Mouse (Mus musculus) granulocyte monocyte progenitor cell, adult 5-6 weeks (primary cell): ENCODE measurements around the gene Clcnka. TPM values are rescaled to one million over a fixed set of nuclear protein-coding genes. Genes with fewer than 3 reads are reported as not detected.
A peak's percentile ranks its signal among the peaks of the same experiment; 100 is the strongest.

Source experiments
- ATAC-seq: replicated peaks from 2 replicates; pipeline ENCODE4 v1.8.0; 2016; ENCODE audit warnings: mild to moderate bottlenecking, moderate TSS enrichment, inconsistent platforms; ENCODE audit not compliant: poor library complexity, severe bottlenecking
- total RNA-seq, 2 experiments: library from RNA; stranded (forward) in 1 of 2; stranded (reverse) in 1 of 2; fragments of 200-712, 200-1000 nt in 1 of 2; fragments of >200 nt in 1 of 2; fragmentation: Nextera tagmentation in 1 of 2; gene quantifications; 2 replicates each; pipeline ENCODE4 v1.2.3; 2014 to 2017

Clcnka gene
- total RNA-seq (2014; fragmentation: Nextera tagmentation) (not detected in 2 replicates), total RNA-seq (2017) (not detected in 2 replicates)

DNA sequence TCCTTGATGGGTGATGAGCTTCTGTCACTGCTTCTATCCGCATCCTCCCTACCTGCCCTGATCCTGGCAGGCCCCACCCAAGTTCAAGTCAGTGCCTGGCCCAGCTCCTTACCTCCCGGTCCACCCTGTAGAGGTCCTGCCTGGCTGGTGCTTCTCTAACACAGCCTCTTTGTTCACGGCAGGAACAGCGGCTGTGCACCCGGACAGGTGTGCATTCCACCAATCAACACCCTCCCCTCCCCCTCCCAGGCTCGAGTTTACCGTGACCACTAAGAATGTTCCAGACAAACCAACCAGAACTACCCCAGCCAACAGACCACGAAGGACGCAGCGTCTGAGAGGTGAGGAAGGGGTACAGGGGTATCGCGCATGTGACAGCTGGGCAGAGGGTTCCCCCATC lies at the start of gene Clcnka:
TSS of gene Clcnka (minus strand) at position 180 of the 400 bp plus-strand sequence.
- no peak for ATAC-seq

GRCm38 (mm10) chr4:141446211-141446610 lies 47.7 kb upstream of the Clcnka start:
- ATAC-seq, result no peak

- peak; percentile 44 for ATAC-seq
Observed at GRCm38 (mm10) chr4:141445328-141445720, 46.8 kb upstream of the Clcnka start.

DNA sequence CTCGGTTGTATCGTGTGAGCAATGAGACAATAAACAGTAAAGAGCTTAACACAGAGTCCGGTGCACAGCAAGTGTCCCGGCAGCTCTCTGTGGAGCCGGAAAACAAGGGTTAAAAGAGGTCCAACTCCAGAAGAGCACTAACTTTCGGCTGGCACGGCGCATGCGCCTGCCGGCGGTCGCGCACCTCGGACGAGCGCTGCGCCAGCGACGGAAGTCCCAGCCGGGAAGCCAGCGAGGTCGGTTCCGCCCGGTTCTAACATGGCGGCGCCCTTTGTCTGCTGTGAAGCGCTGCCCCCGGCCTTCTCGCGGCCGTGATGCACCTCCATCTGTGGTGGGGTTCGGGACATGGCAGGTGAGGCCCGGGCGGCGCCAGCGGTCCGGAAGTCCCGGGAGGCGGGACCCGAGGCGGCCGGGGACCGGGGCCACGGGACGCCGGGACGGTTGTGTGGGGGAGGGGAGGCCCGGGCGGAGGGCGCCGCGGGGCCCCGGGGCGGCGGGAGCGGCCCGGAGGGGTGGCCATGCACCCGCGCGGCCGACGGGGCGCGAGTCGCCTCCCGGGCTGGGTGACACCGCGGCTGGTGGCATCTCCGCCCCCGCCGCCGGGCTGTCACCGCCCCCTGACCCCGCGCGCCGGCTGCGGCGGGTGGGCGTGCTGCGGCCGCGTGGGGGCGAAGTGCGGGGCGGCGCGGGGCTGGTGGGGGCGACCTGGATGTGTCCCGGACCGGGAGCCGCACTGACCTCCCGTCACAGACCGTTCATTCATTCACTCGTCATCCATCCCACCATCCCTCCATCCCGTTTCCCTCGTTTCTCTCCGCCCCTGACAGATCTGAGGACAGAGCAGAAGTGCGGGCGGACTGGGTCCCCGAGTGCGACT lies 46.2 kb upstream of the Clcnka start, which contains the start of gene Zbtb17:
TSS of gene Zbtb17 (plus strand) at position 204 of the 877 bp plus-strand sequence.
- ATAC-seq, result peak; percentile 90

DNA sequence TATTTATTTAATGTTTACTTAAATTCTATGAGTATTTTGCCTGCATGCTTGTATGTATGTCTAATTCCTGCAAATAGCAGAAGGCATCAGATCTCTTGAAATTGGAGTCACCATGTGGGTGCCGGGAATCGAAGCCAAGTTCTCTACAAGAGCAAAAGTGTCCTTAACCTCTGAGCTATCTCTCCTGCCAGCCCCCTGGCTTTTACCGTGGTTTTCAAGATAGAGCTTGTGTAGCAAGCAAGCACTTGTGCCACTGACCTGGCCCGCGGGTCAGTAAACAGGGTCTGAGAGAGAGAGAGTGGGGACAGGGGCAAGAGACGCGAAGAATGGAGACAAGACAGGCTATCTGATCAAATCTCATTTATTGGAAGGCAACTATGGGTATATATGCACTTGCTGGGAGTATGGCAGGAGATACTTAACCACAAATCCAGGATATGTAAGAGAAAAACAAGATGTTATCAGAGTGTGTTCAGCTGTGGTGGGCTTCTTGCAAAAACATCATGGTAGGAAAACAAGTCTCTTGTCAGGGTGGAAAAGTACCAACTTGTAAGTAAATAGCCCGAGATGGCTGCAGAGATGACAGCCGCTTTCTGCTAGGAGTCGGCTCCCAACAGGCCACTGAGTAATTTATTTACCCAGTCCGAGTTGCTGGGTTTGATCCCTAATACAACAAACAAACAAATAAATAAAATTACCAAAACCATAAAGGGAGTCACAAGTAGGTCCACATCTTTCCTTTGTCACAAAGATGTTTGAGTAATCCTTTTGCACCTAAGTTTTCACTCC lies 45.3 kb upstream of the Clcnka start:
- no peak for ATAC-seq

DNA sequence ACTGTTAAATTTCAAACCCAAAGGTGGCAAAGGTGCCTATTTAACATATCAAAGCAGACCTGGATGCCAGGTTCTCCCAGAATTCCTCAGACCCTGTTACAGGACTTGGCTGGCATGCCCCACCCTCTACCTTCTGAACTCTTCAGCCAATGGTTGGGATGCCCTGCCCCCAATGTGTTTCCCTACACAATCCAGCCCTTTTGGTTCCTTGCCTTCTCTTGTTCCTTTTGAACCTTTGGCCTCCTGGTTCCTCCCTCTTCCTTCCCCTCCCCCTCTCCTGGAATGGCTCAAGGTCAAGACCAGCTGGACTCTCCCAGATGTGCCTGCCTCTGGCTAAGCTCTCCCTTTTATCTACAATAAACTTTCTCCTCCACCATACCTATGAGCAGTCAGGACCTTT lies 42.4 kb upstream of the Clcnka start:
- no peak for ATAC-seq

GRCm38 (mm10) chr4:141439083-141439803 lies 40.7 kb upstream of the Clcnka start:
- no peak for ATAC-seq

DNA sequence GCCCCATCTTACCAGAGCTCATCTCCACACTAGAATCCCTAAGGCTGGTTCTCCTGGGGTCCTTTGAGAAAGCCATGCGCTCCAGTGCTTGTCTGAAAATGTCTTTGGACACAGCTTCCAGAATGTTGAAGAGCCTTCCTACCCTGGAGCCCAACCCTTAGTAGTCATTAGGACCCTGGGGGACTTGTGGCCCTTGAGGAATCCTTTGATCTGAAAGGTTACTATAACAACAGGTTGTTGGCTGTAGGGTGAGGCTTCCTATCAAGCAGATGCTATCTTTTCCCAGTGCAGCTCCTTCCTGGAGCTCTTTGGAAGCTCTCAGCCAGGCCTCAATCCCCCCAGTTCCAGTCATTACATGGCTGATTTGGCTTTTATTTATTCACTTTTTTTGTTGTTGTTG lies 37.5 kb upstream of the Clcnka start, which contains the start of gene Srarp:
TSS of gene Srarp (minus strand) at position 132 of the 400 bp plus-strand sequence.
- ATAC-seq, result no peak

GRCm38 (mm10) chr4:141433191-141433590 lies 34.7 kb upstream of the Clcnka start:
- ATAC-seq, result no peak

DNA sequence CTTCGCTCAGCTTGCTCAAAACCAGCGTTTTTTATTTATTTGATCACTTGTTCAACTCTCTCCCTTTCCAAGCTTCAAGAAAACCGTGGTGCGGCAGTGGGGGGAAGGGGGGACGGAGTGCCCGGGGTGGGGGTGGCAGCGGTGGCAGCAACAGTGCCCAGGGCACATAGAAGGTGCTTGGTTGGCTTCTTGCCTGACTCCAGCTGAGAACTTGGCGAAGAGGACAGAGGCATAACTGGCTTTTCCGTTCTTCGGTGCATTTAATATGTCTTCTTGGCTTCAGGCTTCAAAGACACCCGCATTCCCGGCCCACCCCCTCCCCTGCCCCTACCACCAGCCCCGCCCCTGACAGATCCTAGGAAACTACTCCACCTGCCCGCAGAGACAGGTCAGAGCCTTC lies 34.1 kb upstream of the Clcnka start:
- ATAC-seq, result no peak

GRCm38 (mm10) chr4:141430997-141431396 lies 32.5 kb upstream of the Clcnka start:
- peak; percentile 93 for ATAC-seq

- peak; percentile 22; the same call in 1 of the 2 replicates for ATAC-seq
Observed at GRCm38 (mm10) chr4:141429847-141430246, 31.3 kb upstream of the Clcnka start.

DNA sequence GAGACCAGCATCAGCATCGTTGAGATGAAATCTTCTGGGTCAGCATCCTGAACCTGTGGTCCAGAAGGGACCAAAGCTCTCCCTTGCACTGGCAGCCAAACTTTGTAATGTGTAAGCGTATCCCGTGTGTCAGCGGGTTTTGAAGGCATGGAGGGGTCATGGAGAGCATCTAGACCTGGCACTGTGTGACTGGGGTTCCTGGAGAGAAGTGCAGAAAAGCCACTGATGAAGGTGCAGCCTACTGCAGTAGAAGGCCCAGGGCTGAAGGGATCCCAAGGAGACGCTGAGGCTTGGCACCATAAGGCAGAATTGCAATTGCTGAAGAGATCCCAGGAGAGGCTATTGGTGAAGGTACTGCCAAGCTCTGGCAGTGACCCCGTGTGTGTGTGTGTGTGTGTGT lies 30.9 kb upstream of the Clcnka start:
- no peak for ATAC-seq

DNA sequence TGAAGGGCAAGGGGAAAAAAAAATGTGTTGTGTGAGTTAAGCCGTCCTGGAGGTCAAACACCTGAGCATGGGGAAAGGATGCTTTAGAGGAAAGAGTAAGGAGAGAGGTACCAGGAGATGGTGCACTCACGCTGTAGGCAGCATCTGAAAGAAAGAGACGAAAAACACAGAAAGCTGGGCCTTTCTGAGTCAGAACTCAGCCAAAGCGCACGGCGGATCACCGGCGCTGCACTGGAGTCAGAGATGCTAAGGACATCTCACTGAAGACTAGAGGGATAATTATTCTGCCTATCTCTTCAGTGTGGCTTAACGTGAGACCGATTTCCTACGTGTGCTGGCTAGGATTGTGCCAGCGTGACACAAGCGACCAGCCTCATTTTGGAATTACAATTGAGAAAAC lies 29.4 kb upstream of the Clcnka start:
- ATAC-seq, result no peak

GRCm38 (mm10) chr4:141426796-141427745 lies 28.5 kb upstream of the Clcnka start:
- ATAC-seq, result no peak

DNA sequence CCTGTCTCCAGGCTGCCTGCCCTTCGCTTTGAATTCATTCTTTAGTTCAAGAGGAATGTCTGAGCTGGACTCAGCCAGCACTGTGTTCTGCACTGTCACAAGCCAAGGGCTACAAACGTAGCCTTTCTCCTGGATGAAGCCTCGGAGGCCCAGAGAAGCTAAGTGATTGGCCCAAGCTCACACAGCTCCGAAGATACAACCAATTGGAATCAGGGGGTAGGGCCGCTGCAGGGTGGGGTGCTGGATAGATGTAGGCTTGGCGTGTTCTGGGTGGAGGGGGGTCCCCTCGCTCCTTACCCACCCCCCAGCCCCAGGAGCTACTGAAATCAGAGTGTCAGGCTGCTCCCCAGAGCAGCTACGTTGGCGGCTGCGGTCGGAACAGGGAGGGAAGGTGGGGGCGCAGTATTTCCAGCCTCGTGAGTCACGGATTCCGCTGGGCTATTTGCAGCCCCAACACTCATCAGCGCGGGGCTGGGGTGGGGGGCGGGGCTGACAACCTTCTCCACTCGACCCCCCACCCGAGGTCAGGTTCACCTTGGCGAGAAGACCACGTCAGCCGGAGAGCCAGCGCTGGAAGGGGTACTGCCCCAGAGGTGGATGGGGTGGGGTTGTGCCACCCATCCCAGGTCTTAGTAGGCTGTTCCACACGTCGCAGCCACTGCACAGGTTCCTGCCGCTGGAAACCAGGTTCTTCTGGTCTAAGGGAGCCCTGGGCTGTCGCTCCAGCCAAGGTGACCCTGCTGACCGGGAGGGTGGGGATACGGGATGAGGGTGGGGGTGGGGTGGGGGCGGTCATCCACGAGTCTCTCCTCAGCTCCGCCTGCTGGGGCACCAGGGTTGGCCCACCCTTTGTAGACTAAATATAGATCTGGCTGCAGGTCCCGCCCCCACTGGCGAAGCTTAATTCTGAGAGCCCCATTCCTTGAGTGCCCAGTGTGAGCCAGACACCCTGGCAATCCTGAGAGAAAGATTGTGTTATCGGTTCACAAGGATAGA lies 27.3 kb upstream of the Clcnka start:
- peak; percentile 69 for ATAC-seq

GRCm38 (mm10) chr4:141423691-141424431 lies 25.3 kb upstream of the Clcnka start:
- no peak for ATAC-seq
